Mouse (Mus musculus) hindbrain, embryonic 16.5 days (tissue): ENCODE data around the gene Asap3. TPM values are rescaled to one million over a fixed set of nuclear protein-coding genes. Genes with fewer than 3 reads are reported as not detected.

Source experiments
- ATAC-seq: fragments of 200-750 bp; cut with Nextera tagmentation; 2 replicates; pipeline ENCODE4 v1.8.0; 2017; ENCODE audit warnings: moderate TSS enrichment, moderate library complexity
- H3K27ac ChIP-seq: fragments of 300-500 bp; sonication (generic); 2 replicates; pipeline ENCODE4 v1.5.1; 2014; ENCODE audit warnings: low read depth, mild to moderate bottlenecking, control low read depth, low read length, moderate library complexity
- H3K27me3 ChIP-seq: fragments of 300-500 bp; sonication (generic); replicated peaks from 2 replicates; pipeline ENCODE4 v1.6.1; 2014; ENCODE audit warnings: low read length; ENCODE audit not compliant: control insufficient read depth, insufficient read depth
- H3K36me3 ChIP-seq: fragments of 300-500 bp; sonication (generic); 2 replicates; pipeline ENCODE4 v1.6.1; 2014; ENCODE audit warnings: mild to moderate bottlenecking, low read length, moderate library complexity, mixed read lengths; ENCODE audit not compliant: control insufficient read depth, insufficient read depth
- H3K4me1 ChIP-seq: fragments of 300-500 bp; sonication (generic); 2 replicates; pipeline ENCODE4 v1.6.1; 2014; ENCODE audit warnings: low read depth, low read length; ENCODE audit not compliant: control insufficient read depth, insufficient read depth
- H3K4me2 ChIP-seq: fragments of 300-500 bp; sonication (generic); 2 replicates; pipeline ENCODE4 v1.6.1; 2014; ENCODE audit warnings: mild to moderate bottlenecking, low read length, control low read depth, moderate library complexity
- H3K4me3 ChIP-seq: fragments of 300-500 bp; sonication (generic); 2 replicates; pipeline ENCODE4 v1.5.1; 2014; ENCODE audit warnings: mild to moderate bottlenecking, low read length, control low read depth, moderate library complexity
- H3K9ac ChIP-seq: fragments of 300-500 bp; sonication (generic); 2 replicates; pipeline ENCODE4 v1.6.1; 2014; ENCODE audit warnings: low read depth, mild to moderate bottlenecking, control low read depth, low read length, moderate library complexity
- H3K9me3 ChIP-seq: fragments of 300-500 bp; sonication (generic); 2 replicates; pipeline ENCODE4 v1.6.1; 2014; ENCODE audit warnings: mild to moderate bottlenecking, low read length, moderate library complexity; ENCODE audit not compliant: control insufficient read depth
- WGBS: fragments of 180-500 bp; shearing (Covaris S2); extraction: QIAGEN DNeasy Blood & Tissue Kit; methylation state at CpG from one replicate; pipeline ENCODE4 v1.1.7; 2014; 5-methylcytosine and 5-hydroxymethylcytosine counted together
- polyA plus RNA-seq: library from polyadenylated mRNA; unstranded; fragments of >200 nt; fragmentation: Nextera tagmentation; extraction: Ambion mirVana; gene quantifications from 2 replicates; pipeline ENCODE4 v1.2.1, GENCODE M21; 2015

Asap3 gene
- polyA plus RNA-seq, 1 experiment from 2014 or later, result 6.2 TPM

- Histone ChIP-seq H3K4me2 (peak overlapping the region; percentile 69), H3K27me3 (no peaks in the 10 kb centered on the region), H3K4me3 (peak overlapping the region; percentile 44), H3K36me3 (no peaks in the 10 kb centered on the region), H3K27ac (no peak overlapping the region; the same call in 1 of the 2 replicates), H3K9me3 (no peaks in the 10 kb centered on the region), H3K4me1 (peaks cover 14% of the 10 kb centered on the region), H3K9ac (peak overlapping the region; percentile 61)
- WGBS, result 6% methylated on average over 15 of the region's 15 CpGs
- ATAC-seq, result peak; percentile 37
Observed at GRCm38 (mm10) chr4:136179998-136180397, 26.2 kb upstream of the Asap3 start.

DNA sequence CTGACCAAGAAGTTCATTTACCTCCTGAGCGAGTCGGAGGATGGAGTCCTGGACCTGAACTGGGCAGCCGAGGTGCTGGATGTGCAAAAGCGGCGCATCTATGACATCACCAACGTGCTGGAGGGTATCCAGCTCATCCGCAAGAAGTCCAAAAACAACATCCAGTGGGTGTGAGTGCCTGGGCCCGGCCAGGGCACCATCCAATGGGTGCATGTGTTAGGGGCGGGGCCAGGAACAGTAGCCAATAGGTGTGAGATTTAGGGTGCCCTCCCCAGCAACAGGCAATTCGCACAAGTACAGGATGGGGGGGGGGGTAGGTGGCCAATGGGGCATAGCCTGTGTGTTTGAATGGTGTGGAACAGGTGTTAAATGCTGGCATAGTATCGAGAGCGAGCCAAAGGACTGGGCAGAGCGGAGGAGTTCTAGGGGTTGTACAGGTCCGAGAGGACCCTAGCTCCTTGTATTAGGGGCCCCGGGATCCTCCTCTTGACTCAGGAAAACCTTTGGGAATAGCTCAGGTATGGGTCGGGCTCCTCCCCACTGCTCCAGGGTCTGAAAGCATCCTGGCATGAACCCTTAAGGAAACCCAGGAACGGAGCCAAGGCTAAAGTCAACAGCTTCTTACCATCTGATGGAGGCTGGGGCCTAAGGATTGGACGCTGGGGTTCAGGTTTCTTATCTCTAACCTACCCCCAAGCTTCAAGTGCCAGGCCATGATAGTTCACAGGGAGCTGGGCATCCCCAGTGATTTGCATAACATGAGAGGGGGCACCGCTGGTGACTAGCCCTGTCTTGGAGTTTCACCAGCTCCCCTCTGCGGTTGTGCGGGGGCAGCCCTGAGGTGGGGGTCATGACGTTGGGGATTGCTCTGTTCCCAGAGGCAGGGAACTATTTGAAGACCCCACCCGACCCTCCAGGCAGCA is 25.5 kb upstream of the Asap3 start:
- Histone ChIP-seq H3K9ac (peak overlapping the region; percentile 61), H3K9me3 (no peaks in the 10 kb centered on the region)

GRCm38 (mm10) chr4:136181367-136181766 is 24.8 kb upstream of the Asap3 start:
- 35% methylated on average over 12 of the region's 12 CpGs for WGBS
- H3K27ac ChIP-seq, result no peak overlapping the region
- H3K4me2 ChIP-seq, result peak overlapping the region; percentile 69
- no peak overlapping the region for H3K9ac ChIP-seq
- ATAC-seq, result no peak
- no peaks in the 10 kb centered on the region for H3K9me3 ChIP-seq
- no peaks in the 10 kb centered on the region for H3K27me3 ChIP-seq
- no peak overlapping the region; the same call in 1 of the 2 replicates for H3K4me3 ChIP-seq
- H3K4me1 ChIP-seq, result peaks cover 14% of the 10 kb centered on the region
- H3K36me3 ChIP-seq, result no peaks in the 10 kb centered on the region

More for the DNA sequence above, 25.5 kb upstream of the Asap3 start:
- Histone ChIP-seq H3K27me3 (no peaks in the 10 kb centered on the region), H3K36me3 (no peaks in the 10 kb centered on the region), H3K27ac (no peak overlapping the region; the same call in 1 of the 2 replicates), H3K4me1 (peaks cover 14% of the 10 kb centered on the region), H3K4me2 (peak overlapping the region; percentile 69), H3K4me3 (peak overlapping the region; percentile 44)
- peak; percentile 90 for ATAC-seq
- 22% methylated on average over 23 of the region's 23 CpGs for WGBS

GRCm38 (mm10) chr4:136185375-136185774 is 20.8 kb upstream of the Asap3 start:
- no peaks in the 10 kb centered on the region for H3K36me3 ChIP-seq
- ATAC-seq, result no peak
- no peak overlapping the region for H3K4me3 ChIP-seq
- H3K27me3 ChIP-seq, result no peaks in the 10 kb centered on the region
- no peaks in the 10 kb centered on the region for H3K9me3 ChIP-seq
- no peak overlapping the region for H3K9ac ChIP-seq
- H3K4me2 ChIP-seq, result no peak overlapping the region
- H3K27ac ChIP-seq, result no peak overlapping the region
- WGBS, result 82% methylated on average over 9 of the region's 9 CpGs
- H3K4me1 ChIP-seq, result peaks cover 3% of the 10 kb centered on the region; the same call in 1 of the 2 replicates

- Histone ChIP-seq H3K9me3 (no peaks in the 10 kb centered on the region), H3K9ac (no peak overlapping the region), H3K4me2 (no peak overlapping the region), H3K4me3 (no peak overlapping the region), H3K36me3 (no peaks in the 10 kb centered on the region), H3K27ac (no peak overlapping the region), H3K4me1 (no peaks in the 10 kb centered on the region), H3K27me3 (no peaks in the 10 kb centered on the region)
- ATAC-seq, result no peak
- 87% methylated on average over 8 of the region's 8 CpGs for WGBS
Observed at GRCm38 (mm10) chr4:136186315-136186714, 19.9 kb upstream of the Asap3 start.

DNA sequence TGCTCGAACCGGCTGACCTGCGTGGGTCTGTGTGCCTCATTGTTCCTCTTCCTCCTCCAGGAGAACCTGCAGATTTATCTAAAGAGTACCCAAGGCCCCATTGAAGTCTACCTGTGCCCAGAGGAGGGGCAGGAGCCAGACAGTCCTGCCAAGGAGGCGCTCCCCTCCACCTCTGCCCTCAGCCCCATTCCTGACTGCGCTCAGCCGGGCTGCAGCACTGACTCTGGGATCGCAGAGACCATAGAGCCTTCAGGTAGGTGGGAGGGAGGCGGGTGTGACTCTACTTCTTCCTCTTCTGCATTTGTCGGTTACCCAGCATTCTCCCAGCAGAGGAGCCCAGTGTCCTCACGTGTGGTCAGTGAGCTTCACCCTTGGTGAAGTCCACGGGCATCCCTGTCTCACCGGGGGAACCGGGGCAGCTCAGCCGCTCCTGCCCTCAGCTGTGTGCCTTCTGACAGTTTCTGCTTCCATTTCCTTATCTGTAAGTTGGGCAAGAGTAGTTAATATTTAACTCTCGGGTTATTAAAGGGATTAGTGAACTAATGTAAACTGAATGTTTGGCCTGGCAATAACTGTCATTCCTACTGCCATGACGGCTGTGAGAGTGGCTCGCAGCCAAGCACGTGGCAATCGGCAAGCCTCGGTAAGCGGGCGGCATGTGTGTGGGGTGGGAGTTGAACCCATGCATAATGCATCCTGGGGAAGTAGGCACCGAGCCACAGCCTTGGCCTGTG is 19.3 kb upstream of the Asap3 start:
- no peak for ATAC-seq
- H3K36me3 ChIP-seq, result no peaks in the 10 kb centered on the region

GRCm38 (mm10) chr4:136188973-136189737 is 17.0 kb upstream of the Asap3 start:
- H3K9ac ChIP-seq, result no peak overlapping the region
- 81% methylated on average over 6 of the region's 6 CpGs for WGBS

More for the DNA sequence above, 19.3 kb upstream of the Asap3 start:
- no peaks in the 10 kb centered on the region for H3K4me1 ChIP-seq
- WGBS, result 83% methylated on average over 23 of the region's 23 CpGs
- no peaks in the 10 kb centered on the region for H3K9me3 ChIP-seq
- no peak overlapping the region for H3K4me2 ChIP-seq
- H3K27ac ChIP-seq, result no peak overlapping the region
- H3K4me3 ChIP-seq, result no peak overlapping the region
- no peak overlapping the region for H3K9ac ChIP-seq
- H3K27me3 ChIP-seq, result no peaks in the 10 kb centered on the region

GRCm38 (mm10) chr4:136189912-136190311 is 16.3 kb upstream of the Asap3 start:
- no peaks in the 10 kb centered on the region for H3K27me3 ChIP-seq
- H3K36me3 ChIP-seq, result no peaks in the 10 kb centered on the region
- H3K4me2 ChIP-seq, result no peak overlapping the region
- H3K4me1 ChIP-seq, result no peaks in the 10 kb centered on the region
- no peak for ATAC-seq
- H3K9me3 ChIP-seq, result no peaks in the 10 kb centered on the region
- H3K27ac ChIP-seq, result no peak overlapping the region
- 86% methylated on average over 8 of the region's 8 CpGs for WGBS
- no peak overlapping the region for H3K4me3 ChIP-seq
- no peak overlapping the region for H3K9ac ChIP-seq

More at GRCm38 (mm10) chr4:136188973-136189737, 17.0 kb upstream of the Asap3 start:
- Histone ChIP-seq H3K36me3 (no peaks in the 10 kb centered on the region), H3K4me2 (no peak overlapping the region), H3K27me3 (no peaks in the 10 kb centered on the region), H3K4me1 (no peaks in the 10 kb centered on the region), H3K27ac (no peak overlapping the region), H3K4me3 (no peak overlapping the region), H3K9me3 (no peaks in the 10 kb centered on the region)
- no peak for ATAC-seq
